Mouse (Mus musculus): Measurements from ENCODE around the gene Zmiz1. TPM values are rescaled to one million over a fixed set of nuclear protein-coding genes. Genes with fewer than 3 reads are reported as not detected.

Zmiz1 gene
- polyA plus RNA-seq, 1 experiment from 2014 or later, result 44.3 TPM

DNA sequence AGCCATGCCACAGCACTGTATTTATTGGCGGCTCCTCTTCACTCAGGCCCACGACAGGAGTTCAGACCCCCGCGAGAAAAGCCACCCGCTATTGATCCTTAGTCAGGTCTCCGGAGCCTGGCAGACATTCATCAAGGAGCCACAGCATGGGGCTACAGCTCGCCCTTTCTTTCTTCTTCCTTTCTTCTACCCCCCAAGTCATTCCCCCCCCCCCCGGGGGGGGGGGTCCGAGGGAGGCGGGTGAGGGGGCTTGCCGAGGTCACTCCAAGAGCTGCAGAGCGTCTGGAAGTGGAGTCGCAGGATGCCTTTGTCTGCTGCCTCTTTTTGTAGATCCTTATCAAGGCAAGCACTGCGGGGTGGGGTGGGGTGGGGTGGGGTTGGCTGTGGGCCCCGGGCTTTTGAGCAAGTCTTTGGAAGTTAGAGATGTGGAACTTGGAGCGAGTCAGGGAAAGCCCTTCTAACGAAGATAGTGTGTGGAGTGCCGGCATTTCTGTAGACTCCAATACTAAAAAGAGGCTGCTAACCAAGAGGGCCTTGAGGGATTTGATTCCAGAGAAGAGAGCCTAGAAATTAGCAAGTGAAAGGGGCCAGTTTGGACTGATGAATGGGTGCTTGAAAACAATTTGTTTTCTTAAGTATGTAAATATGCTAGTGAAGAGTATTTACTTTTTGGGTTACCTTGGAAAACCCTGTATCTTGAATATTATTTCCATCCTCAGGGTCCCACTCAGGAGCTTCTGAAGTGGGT, 145.6 kb downstream of the Zmiz1 start:
- Histone ChIP-seq H3K4me1 (peaks cover 87% of the 10 kb centered on the region), H3K9me3 (no peaks in the 10 kb centered on the region), H3K27ac (peak overlapping the region; percentile 69), H3K4me3 (no peak overlapping the region), H3K27me3 (no peaks in the 10 kb centered on the region), H3K4me2 (no peak overlapping the region), H3K36me3 (peaks cover 8% of the 10 kb centered on the region; the same call in 1 of the 2 replicates), H3K9ac (no peak overlapping the region)
- no peak for ATAC-seq (ENCODE audit: insufficient number of reproducible peaks, insufficient read depth, low FRiP score, low TSS enrichment, low read depth)
- WGBS, result 14% methylated on average over 18 of the region's 18 CpGs

DNA sequence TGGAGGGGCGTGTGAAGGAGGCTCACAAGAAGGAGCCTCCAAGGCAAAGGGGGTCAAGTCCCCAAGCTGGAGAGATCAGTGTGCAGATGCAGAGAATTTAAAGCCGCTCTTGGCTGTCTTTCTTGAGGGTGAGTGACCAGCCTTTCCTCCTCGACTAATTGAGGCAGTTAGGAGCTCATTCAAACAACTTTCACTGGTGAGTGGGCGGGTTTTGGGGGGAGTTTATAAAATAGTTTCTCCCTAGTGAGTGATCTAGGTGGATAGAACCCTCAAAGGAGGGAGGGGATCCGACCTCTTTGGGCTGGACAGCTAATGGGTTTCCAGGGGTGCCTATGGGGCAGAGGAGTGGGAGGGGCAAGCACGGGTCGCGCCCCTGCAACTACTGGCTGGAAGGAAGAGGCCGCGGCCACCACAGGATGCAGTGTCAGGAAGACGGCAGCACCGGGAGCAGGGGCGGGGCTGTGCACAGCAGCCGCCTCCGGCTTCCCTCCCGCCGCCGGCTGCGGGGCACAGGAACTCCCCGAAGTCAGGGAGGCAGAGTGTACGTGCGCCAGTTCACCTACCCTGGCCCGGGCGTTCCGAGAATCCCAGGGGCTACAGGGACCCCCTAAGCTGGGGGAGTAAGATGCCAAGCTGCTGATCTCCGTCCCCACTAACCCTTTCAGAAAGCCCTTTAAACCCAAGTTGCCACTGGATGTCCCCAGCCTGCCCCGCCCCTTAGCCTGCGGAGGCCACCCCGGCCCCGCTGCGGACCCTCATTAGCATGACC, 147.6 kb downstream of the Zmiz1 start:
- Histone ChIP-seq H3K36me3 (no peaks in the 10 kb centered on the region), H3K4me3 (peak overlapping the region; percentile 74), H3K27ac (peak overlapping the region; percentile 92), H3K4me2 (peak overlapping the region; percentile 97), H3K9me3 (no peaks in the 10 kb centered on the region), H3K9ac (peak overlapping the region; percentile 89), H3K27me3 (no peaks in the 10 kb centered on the region), H3K4me1 (peaks cover 87% of the 10 kb centered on the region)
- 2% methylated on average over 28 of the region's 31 CpGs for WGBS
- ATAC-seq (ENCODE audit: insufficient number of reproducible peaks, insufficient read depth, low FRiP score, low TSS enrichment, low read depth), result no peak

DNA sequence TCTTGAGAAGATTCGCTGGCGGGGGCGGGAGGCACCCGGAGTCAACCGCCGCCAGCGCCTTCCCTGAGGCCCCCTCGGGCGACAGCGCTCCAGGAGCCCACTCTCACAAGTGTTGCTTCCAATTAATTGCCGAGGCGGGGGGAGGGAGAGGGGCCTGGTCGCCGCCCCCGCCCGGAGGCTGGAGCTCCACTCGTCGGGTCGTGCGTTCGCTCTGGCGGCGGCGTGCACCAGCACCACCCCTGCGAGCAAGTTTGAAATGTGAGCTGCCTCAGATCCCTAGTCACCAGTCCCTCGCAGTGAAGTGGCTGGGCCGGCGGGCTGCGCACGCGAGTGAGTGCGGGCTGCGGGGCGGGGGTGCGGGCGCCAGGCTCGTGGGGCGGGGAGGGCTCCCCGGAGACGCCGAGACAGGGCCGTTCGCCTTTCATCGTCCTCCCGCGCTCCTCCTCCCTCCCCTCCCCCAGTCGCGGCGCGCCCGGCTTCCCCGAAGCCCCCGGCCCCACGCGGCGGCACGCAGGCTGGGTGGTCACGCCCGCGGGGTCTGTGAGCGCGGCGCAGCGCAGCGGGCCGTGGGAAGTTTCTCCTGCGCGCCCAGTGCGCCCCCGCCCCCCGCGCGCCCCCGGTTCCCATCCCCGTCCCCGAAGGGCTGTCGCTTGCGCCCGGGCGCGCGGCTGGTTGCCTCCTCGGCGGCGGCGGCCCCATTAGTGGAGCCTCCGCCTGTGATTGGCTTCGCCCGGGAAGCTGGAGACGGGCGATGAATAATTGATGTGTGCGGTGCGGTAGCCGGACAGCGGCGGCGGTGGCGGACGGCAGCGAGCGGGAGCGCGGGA, 148.4 kb downstream of the Zmiz1 start:
- H3K4me2 ChIP-seq, result peak overlapping the region; percentile 97
- H3K36me3 ChIP-seq, result no peaks in the 10 kb centered on the region
- H3K4me1 ChIP-seq, result peaks cover 87% of the 10 kb centered on the region
- WGBS, result under 1% methylated on average over 73 of the region's 103 CpGs
- H3K27me3 ChIP-seq, result no peaks in the 10 kb centered on the region
- ATAC-seq (ENCODE audit: insufficient number of reproducible peaks, insufficient read depth, low FRiP score, low TSS enrichment, low read depth), result peak; percentile 58
- H3K9ac ChIP-seq, result peak overlapping the region; percentile 89
- H3K9me3 ChIP-seq, result no peaks in the 10 kb centered on the region
- H3K27ac ChIP-seq, result peak overlapping the region; percentile 92
- peak overlapping the region; percentile 74 for H3K4me3 ChIP-seq

DNA sequence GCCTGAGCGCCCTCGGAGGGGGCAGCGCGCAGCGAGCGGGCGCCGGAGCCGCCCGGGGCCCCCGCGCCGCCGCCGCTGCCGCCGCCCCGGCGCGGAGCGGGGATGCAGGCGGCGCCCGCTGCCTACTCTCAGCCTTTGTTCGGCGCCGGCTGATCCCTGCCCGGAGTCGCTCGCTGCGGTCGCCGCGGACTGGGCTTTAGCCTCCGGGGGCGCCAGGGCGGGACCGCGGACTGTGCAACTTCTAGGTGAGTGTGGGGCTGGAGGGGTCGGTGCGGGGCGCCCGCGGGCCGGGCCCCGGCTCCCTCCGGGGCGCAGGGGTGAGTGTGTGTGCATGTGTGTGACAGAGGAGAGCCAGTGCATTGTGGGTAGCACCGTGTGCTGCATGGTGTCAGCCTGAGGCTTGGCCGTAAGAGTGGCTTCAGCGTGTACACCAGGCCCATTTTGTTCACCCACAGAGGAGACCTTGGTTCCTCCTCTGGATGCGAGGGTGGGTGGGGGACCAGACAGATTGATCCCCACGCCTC, 149.0 kb downstream of the Zmiz1 start:
- Histone ChIP-seq H3K27me3 (no peaks in the 10 kb centered on the region), H3K36me3 (no peaks in the 10 kb centered on the region), H3K9ac (peak overlapping the region; percentile 89), H3K4me1 (peaks cover 84% of the 10 kb centered on the region), H3K9me3 (no peaks in the 10 kb centered on the region), H3K4me3 (peak overlapping the region; percentile 74), H3K4me2 (peak overlapping the region; percentile 97), H3K27ac (peak overlapping the region; percentile 92)
- no peak for ATAC-seq (ENCODE audit: insufficient number of reproducible peaks, insufficient read depth, low FRiP score, low TSS enrichment, low read depth)
- under 1% methylated on average over 49 of the region's 53 CpGs for WGBS

DNA sequence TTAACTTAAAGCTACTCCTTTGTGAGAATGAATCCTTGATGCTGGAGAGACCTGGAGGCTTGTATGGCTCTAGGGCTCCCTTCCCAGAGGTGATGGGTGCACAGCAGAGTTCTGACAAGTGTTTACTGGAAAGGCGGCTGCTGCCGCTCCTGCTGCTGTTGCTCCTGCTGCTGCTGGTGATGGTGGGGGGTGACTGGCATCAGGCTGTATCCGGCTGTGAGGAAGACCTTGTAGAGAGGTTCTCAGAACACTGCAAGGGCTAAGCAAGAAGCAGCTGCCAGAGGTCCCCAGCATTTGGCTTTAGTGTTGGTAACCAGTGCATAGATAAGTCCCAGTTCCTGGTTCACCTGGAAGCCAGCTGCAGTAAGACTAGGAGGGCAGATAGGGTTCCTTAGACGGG, 149.6 kb downstream of the Zmiz1 start:
- Histone ChIP-seq H3K27me3 (no peaks in the 10 kb centered on the region), H3K9me3 (no peaks in the 10 kb centered on the region), H3K36me3 (no peaks in the 10 kb centered on the region), H3K27ac (peak overlapping the region; percentile 92), H3K9ac (peak overlapping the region; percentile 89), H3K4me3 (peak overlapping the region; percentile 74), H3K4me2 (peak overlapping the region; percentile 97), H3K4me1 (peaks cover 78% of the 10 kb centered on the region)
- no peak for ATAC-seq (ENCODE audit: insufficient number of reproducible peaks, insufficient read depth, low FRiP score, low TSS enrichment, low read depth)
- 9% methylated on average over 4 of the region's 4 CpGs for WGBS

DNA sequence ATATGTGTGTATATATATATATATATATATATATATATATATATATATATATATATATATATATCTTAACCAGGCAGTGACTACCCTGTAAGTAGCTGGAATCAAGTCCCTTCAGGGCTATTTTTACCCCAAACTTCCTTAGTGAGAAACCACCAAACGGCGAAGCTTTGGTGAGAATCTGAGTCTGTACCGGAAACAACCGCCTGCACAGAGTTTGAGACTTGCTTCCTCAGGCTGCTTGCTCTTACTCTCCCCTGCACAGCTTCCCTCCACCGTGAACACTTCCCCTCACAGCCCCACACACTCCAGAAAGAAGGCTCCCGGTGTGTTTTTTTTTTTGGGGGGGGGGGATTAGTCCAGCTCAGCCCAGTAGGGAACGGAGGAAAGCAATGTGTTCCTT, 150.4 kb downstream of the Zmiz1 start:
- H3K4me1 ChIP-seq, result peaks cover 76% of the 10 kb centered on the region
- ATAC-seq (ENCODE audit: insufficient number of reproducible peaks, insufficient read depth, low FRiP score, low TSS enrichment, low read depth), result no peak
- 51% methylated on average over 7 of the region's 7 CpGs for WGBS
- H3K9ac ChIP-seq, result peak overlapping the region; percentile 46
- H3K9me3 ChIP-seq, result no peaks in the 10 kb centered on the region
- H3K27ac ChIP-seq, result no peak overlapping the region
- H3K4me2 ChIP-seq, result peak overlapping the region; percentile 37
- H3K27me3 ChIP-seq, result no peaks in the 10 kb centered on the region
- no peaks in the 10 kb centered on the region for H3K36me3 ChIP-seq
- no peak overlapping the region for H3K4me3 ChIP-seq

DNA sequence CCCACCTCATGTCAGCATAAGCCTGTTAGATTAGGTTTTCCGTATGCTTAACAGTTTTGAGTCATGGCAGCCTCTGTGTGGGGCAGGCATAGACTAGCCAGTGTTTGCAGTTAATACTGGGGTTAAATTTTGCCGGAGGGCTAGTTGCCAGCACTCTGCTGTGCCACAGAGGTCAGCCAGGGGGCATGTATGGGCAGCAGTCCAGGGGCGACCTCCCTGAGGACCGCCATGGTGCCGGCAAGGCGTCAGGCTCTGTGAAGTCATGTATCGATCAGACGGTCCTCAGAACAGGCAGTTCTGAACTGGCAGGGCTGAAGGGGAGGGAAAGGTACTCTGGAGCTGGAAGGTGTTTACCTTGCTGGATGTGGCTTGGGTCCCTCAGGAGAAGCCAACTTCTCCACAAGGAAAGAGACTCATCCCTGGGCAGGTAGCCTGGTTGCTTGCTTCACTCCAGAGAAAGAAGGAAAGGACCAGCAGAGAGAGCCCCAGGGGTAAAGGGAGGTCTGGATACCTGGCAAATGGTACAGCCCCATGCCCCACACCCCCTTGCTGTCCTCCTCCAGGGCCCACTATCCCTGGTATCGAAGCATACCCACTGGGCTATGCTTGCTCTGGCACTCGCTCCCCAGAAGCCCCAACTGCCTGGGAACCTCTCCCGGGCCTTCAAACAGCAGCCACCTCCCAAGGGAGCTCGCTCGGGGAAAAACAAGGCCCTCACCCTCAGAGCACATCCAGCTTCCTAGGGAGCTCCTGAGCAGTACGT, 151.6 kb downstream of the Zmiz1 start:
- peaks cover 8% of the 10 kb centered on the region; the same call in 1 of the 2 replicates for H3K36me3 ChIP-seq
- H3K4me2 ChIP-seq, result peak overlapping the region; percentile 37
- 0 out of 2 replicates have a peak overlapping the region, but pooled peaks have one; percentile 1 for H3K4me3 ChIP-seq
- no peak for ATAC-seq (ENCODE audit: insufficient number of reproducible peaks, insufficient read depth, low FRiP score, low TSS enrichment, low read depth)
- H3K9me3 ChIP-seq, result no peaks in the 10 kb centered on the region
- peak overlapping the region; percentile 73 for H3K27ac ChIP-seq
- peak overlapping the region; percentile 51 for H3K9ac ChIP-seq
- WGBS, result 43% methylated on average over 14 of the region's 14 CpGs
- H3K27me3 ChIP-seq, result no peaks in the 10 kb centered on the region
- peaks cover 78% of the 10 kb centered on the region for H3K4me1 ChIP-seq

DNA sequence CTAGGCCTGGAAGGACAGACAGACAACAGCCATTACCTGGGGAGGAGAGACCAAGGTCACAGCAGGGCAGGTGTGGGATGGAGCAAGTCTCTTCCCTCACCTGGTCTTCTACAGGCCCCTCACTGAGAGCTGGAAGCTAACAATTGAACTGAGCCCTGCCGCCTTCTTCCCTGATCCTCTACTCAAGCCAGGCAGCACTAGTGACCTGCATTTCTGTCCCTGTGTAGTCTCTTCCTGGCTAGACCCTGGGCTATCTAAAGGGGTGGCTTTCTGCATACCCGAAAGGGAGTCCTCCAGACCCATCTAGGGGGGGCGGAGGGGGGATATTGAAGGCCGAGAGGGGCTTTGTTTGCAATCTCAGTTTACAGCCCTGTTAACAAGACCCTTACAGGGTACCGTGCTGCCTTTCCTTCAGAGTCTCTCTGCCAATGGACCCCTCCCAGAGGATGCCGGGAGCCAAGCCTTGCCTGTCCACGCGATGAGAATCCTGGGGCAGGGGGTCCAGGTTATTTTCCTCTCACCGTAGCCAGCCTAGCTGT, 152.2 kb downstream of the Zmiz1 start:
- peak overlapping the region; percentile 51 for H3K9ac ChIP-seq
- no peaks in the 10 kb centered on the region for H3K9me3 ChIP-seq
- ATAC-seq (ENCODE audit: insufficient number of reproducible peaks, insufficient read depth, low FRiP score, low TSS enrichment, low read depth), result no peak
- peak overlapping the region; percentile 37 for H3K4me2 ChIP-seq
- 39% methylated on average over 9 of the region's 9 CpGs for WGBS
- peak overlapping the region; percentile 73 for H3K27ac ChIP-seq
- no peak overlapping the region for H3K4me3 ChIP-seq
- peaks cover 78% of the 10 kb centered on the region for H3K4me1 ChIP-seq
- no peaks in the 10 kb centered on the region for H3K27me3 ChIP-seq
- H3K36me3 ChIP-seq, result peaks cover 10% of the 10 kb centered on the region; the same call in 1 of the 2 replicates

DNA sequence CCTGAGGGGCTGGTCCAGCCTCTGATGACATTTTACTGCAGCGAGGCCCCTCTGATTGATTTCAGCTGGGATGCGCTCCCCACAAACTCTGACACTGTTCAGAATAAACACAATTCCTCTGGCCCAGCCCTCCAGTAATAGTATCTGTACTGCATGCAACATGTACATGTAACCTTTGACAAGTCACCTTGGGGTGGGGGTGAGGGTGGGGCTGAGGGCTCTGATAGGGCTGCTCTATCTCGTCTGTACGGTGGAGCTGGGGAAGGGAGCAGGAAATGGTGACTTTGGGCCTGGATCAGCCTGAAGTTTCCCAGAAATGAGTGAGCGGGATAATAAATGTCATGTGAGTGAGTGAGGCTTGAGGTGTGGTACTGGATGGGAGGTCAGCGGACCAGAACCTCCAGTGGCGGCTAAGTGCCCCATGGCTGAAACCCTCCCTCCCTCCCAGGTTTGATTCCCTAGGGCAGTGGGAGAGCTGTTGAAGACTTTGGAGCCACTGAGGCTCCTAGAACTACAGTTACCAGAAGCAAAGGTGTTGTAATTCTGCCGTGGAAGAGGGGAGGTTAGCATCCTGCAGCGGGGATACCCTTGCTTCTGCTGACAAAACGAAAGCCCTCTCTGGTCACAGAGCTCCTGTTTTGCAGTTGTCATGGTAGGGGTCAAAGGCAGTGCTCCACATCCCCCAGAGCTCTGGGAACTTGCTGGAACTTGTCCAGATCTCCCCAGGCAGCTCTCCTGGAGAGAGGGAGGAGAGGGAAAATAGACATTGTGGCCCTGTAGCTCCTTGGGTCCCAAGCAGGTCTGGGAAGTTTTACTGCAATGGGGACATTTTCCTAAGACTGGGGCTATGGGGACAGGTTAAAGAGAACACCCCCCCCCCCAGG, 153.1 kb downstream of the Zmiz1 start:
- H3K9me3 ChIP-seq, result no peaks in the 10 kb centered on the region
- no peak for ATAC-seq (ENCODE audit: insufficient number of reproducible peaks, insufficient read depth, low FRiP score, low TSS enrichment, low read depth)
- peaks cover 74% of the 10 kb centered on the region for H3K4me1 ChIP-seq
- peak overlapping the region; percentile 73; the same call in 1 of the 2 replicates for H3K27ac ChIP-seq
- H3K9ac ChIP-seq, result 0 out of 2 replicates have a peak overlapping the region, but pooled peaks have one; percentile 21
- H3K27me3 ChIP-seq, result no peaks in the 10 kb centered on the region
- no peak overlapping the region for H3K4me3 ChIP-seq
- WGBS, result 54% methylated on average over 10 of the region's 10 CpGs
- peaks cover 12% of the 10 kb centered on the region; the same call in 1 of the 2 replicates for H3K36me3 ChIP-seq
- H3K4me2 ChIP-seq, result no peak overlapping the region
